Mouse (Mus musculus): Measurements from ENCODE around the gene Limch1. TPM values are rescaled to one million over a fixed set of nuclear protein-coding genes. Genes with fewer than 3 reads are reported as not detected.

Limch1 gene
- total RNA-seq, 2 experiments from 2014 or later, result 97.7 to 103 TPM

DNA sequence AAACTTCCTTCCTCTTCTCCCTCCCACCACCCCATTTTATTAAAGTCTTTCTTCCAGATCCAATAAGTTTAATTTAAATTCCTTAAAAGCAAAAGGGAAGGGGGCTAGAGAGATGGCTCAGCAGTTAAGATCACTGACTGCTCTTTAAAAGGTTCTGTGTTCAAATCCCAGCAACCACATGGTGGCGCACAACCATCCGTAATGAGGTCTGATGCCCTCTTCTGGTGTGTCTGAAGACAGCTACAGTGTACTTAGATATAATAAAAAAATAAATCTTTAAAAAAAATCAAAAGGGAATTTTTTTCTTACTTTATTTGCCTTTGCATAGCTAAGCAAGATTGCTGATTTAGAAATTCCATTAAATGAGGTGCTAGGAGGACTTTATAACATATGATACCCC, 37.2 kb downstream of the Limch1 start:
- no peak for DNase-seq
- intact Hi-C loops (cut with DNase I), result no loop called here

- intact Hi-C loops (cut with DNase I), result no loop called here
- no peak for DNase-seq
Observed at GRCm38 (mm10) chr5:66784624-66785361, 39.2 kb downstream of the Limch1 start.

- DNase-seq, result no peak
- intact Hi-C loops (cut with DNase I), result no loop called here
Observed at GRCm38 (mm10) chr5:66785995-66786620, 40.5 kb downstream of the Limch1 start.

DNA sequence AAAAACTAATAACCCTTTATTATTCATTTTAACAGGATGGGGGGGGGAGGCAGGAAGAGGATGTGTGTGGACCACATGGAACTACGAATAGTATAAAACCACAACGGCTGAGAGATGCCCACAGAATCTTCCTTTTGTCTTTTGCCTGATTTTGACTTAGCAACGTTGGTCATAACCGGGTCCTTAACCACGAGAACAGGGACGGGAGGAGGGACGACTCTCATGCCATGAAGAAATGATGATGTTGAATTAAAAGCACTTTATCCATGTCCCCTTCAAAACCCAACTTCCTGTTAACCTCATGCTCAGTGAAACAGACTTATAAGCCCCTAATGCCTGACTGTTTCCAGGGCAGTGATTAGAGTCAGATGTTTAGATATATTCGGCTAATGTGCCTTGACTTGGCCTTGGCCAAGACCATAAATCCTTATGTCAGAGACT, 41.0 kb downstream of the Limch1 start:
- no peak for DNase-seq
- intact Hi-C loops (cut with DNase I), result no loop called here

DNA sequence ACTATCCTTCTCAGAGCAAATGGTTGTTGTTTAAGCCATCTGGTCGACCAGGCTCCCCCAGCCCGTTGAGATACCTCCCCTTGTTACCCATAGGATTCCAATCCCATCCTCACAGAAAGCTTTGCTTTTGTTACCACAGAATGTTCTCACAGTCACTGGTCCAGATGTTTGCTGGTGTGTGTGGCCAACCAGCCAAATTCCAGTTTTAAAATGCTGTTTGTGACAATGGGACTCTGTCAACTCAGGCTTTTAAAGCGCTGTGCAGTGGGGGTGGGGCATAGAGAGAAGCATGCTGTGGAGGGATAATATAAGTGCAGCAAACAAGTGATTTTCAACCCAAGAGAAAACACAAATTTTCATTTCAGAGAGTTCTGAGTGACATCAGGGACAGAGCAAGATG, 43.4 kb downstream of the Limch1 start:
- DNase-seq, result no peak

DNA sequence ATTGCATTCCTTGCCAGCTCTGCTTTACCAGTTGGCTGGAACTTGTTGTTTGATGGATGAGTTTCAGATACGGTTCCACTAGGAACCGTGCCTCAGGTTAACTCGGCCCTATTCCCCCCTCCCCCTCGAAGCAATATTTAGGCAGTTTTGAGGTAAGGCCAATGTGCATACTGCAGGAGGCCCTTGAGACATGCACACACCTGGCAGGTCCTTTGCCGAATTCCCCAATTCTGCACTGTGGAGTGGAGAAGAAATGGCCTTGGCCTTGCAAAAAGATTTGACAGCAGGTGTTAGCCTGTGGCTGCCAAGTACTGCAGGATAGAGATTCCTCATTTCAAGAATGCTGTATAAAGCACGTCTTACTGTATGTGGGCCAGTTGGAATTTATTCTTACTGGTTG, 45.5 kb downstream of the Limch1 start:
- DNase-seq, result no peak
- intact Hi-C loops (cut with DNase I), result no loop called here

More for the DNA sequence above, 43.4 kb downstream of the Limch1 start:
- intact Hi-C loops (cut with DNase I), result no loop called here

GRCm38 (mm10) chr5:66793251-66793650, 47.6 kb downstream of the Limch1 start:
- DNase-seq, result no peak
- intact Hi-C loops (cut with DNase I), result no loop called here

- no peak for DNase-seq
- intact Hi-C loops (cut with DNase I), result no loop called here
Observed at GRCm38 (mm10) chr5:66797326-66797725, 51.7 kb downstream of the Limch1 start.

DNA sequence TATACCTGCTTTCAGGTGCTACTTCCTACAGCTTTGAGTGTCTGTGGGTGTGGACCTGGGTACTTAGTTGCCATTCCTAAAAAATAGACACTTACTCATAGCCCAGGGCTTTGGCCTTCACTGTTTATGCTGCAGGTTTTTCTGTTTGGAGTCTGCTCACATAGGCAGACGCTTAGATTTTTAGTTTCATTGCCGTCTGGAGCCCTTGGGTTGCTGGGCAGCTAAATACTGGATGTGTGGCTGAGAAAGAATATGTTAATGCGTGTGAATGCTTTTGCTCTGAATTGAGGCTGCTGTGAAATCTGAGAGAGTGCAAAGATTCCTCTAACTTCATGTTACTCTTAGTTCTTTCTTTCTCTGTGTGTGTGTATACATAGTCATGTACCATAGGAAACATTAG, 52.5 kb downstream of the Limch1 start:
- DNase-seq, result no peak
- intact Hi-C loops (cut with DNase I), result no loop called here

DNA sequence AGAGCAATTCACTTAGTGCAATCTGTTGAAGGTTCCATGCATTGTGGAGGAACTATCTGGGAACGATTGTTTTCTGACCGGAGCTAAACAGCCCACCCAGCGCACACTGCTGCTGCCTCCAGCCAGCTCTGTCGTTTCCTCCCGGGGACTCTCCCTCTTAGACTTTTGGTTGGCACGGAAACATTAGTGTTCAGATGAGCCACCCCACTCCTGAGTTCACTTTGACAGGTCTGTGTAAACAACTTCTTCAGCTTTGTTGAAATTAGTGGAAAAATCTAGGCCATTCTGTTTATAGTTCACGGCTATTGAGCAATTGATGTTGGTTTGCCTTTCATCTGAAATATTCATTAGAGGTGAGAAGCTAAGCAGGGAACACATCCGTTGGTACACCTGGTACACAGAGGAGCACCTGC, 53.0 kb downstream of the Limch1 start:
- DNase-seq, result no peak
- intact Hi-C loops (cut with DNase I), result no loop called here

DNA sequence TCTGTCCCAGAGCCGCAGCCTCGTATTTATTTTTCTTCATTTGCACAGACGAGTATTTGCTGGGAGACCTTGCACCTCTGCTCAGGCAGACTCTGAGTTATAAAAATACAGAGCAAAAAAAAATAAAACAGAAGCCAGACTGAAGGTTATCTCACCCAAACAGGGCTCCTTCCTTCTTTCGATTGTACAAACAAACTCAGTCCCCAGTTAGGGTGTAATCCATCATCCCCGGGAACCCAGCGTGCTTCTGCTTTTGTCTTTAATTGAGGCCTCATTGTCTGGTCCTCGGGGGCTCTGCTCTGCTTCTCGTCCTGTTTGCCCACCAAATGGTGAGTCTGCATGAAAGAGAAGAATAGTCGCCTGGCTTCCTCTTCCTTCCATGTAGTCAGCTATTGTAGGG, 54.6 kb downstream of the Limch1 start:
- intact Hi-C loops (cut with DNase I), result no loop called here
- DNase-seq, result no peak

DNA sequence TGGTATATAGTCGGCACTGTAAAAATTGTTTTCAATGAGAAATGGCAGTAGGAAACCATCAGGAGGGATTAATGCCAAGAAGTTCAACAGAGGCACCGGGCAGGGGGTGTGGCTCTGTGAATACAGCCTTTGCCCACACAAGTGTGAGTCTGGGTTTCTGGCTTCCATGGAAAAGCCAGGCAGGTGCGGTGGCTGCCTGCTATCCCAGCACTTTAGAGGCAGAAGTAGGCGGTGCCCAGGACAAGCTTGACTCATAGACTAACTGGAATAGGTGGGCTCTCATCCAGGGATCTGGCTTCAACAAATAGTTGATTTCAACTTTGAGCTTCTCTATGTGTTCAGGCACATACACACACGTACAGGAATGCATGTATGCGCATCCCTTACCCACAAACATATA, 55.4 kb downstream of the Limch1 start:
- intact Hi-C loops (cut with DNase I), result no loop called here

GRCm38 (mm10) chr5:66802196-66802595, 56.6 kb downstream of the Limch1 start:
- intact Hi-C loops (cut with DNase I), result no loop called here
- DNase-seq, result no peak

More for the DNA sequence above, 55.4 kb downstream of the Limch1 start:
- DNase-seq, result no peak

DNA sequence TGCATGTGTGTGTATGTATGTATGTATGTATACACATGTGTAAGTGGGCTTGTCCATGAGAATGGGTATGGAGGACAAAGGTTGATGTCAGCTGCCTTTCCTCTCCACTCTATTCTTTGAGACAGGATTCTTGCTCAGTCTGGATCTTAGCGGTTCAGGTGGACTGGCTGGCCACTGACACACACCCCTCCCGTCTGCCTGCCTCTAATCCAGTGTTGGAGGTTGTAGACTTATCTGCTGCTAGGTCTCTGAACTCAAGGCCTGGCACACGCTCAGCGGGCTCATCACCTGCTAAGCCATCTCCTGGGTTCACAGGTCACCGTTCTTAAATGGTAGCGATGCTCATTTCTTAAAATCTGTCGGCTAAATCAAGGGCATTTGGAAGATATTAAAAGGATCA, 60.7 kb downstream of the Limch1 start:
- no peak for DNase-seq

DNA sequence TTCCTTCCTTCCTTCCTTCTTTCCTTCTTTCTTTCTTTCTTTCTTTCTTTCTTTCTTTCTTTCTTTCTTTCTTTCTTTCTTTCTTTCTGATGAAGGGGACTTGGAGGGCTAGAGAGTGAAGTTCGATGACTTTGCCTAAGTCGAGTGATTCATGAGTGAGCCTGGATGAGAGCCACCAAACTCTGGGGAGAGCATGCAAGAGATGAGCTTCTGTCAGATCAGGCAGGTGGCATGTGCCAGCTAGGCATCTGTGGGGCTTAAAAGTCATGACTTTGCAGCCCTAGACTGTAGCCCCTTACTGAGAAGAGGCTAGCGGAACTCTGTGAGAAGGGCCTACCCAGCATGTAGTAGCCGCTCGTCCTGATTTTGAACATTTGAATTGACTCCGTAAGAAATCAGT, 62.1 kb downstream of the Limch1 start:
- intact Hi-C loops (cut with DNase I), result no loop called here

More for the DNA sequence above, 60.7 kb downstream of the Limch1 start:
- intact Hi-C loops (cut with DNase I), result no loop called here

GRCm38 (mm10) chr5:66809016-66809570, 63.5 kb downstream of the Limch1 start:
- no peak for DNase-seq
- intact Hi-C loops (cut with DNase I), result no loop called here

More for the DNA sequence above, 62.1 kb downstream of the Limch1 start:
- no peak for DNase-seq

DNA sequence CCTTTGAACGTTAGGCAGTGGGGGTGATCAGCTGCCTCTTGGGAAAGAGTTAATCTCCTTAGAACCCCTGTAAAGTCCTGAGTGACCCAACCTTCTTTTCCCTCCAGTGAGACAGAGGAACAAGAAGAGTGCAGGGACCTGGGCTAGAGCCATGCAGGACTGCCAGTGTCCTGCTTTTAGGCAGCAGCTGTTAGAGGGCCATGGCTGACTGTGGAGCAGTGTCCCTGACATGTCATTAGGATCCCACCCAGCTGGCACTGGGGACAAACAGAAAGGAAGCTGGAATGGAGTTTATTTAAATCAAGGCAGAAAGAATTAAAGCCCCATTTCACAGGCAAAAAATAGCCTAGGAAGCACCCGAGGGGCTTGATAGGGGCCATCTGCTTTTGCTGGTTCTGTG, 64.8 kb downstream of the Limch1 start:
- intact Hi-C loops (cut with DNase I), result no loop called here
- DNase-seq, result no peak

DNA sequence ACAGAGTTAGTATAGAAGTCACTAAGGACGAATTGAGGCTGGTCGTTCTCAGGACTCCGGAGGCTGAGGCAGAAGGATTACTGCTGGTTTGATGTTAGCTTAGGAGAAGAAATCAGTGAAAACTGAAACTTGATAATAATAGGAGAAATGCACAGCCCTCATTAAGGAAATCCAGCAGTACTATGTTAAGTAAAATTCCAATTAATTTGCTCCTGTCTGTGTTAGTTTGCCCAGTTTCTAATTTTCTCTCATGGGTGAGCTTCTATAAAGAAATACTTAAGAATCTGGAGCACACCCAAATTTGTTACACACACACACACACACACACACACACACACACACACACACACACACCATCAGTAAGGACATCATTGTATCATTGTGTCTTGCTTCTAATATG, 69.0 kb downstream of the Limch1 start:
- no peak for DNase-seq
- intact Hi-C loops (cut with DNase I), result no loop called here

DNA sequence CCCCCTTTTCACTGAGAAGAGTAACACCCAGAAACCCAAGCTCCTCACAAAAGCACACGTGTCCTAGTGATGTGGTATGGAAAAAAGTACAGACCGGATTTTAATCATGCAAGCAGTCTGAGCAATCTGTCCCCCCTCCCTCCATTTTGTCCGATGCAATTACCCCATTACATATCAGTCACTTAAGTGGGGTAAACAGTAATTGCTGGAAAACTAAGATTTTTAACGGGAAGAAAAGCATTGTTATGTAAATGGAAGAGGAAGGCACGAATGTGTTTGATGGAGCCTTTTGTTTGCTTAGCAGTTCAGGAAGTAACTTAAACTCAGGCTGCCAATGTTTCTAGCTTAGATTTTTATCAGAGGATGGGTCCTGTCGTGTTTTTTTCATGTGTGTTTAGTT, 70.2 kb downstream of the Limch1 start:
- intact Hi-C loops (cut with DNase I), result no loop called here
- no peak for DNase-seq

DNA sequence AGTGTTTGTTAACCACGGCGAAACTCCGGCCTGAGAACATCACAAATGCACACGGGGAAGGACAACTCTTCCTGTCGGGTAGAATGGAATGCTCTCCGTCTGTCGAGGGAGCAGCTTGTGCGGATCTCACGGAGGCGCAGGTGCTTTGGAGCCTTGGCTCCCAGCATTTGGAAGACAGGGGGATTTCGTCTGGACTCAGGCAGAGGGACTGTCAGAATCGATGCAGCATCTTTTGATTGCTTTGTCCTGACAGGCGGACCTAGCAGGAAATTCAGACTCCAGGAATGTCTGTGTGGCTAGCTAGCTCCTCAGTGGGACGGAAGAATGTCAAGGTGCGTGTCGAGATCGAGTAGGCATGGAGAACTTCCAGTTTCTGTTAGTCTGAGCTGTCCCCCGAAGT, 71.1 kb downstream of the Limch1 start:
- intact Hi-C loops (cut with DNase I), result no loop called here

GRCm38 (mm10) chr5:66817184-66817956, 71.7 kb downstream of the Limch1 start:
- DNase-seq, result no peak
- intact Hi-C loops (cut with DNase I), result no loop called here

More for the DNA sequence above, 71.1 kb downstream of the Limch1 start:
- no peak for DNase-seq
